Mouse (Mus musculus): ENCODE data around the gene Poglut1. TPM values are rescaled to one million over a fixed set of nuclear protein-coding genes. Genes with fewer than 3 reads are reported as not detected.
A peak's percentile ranks its signal among the peaks of the same experiment; 100 is the strongest.

Poglut1 gene
- polyA plus RNA-seq, 1 experiment from 2014 or later = 52.6 TPM

GRCm38 (mm10) chr16:38571481-38571880 is 21.4 kb upstream of the Poglut1 start:
- no peak overlapping the region for H3K4me2 ChIP-seq
- H3K9me3 ChIP-seq = no peaks in the 10 kb centered on the region
- no peak overlapping the region for H3K4me3 ChIP-seq
- no peak overlapping the region for H3K9ac ChIP-seq
- peaks cover 19% of the 10 kb centered on the region for H3K36me3 ChIP-seq (replicated peaks)
- H3K4me1 ChIP-seq = no peaks in the 10 kb centered on the region
- ATAC-seq (replicated peaks) = no peak
- H3K27me3 ChIP-seq (replicated peaks) = no peaks in the 10 kb centered on the region
- WGBS = 96% methylated on average over 3 of the region's 3 CpGs
- no peak overlapping the region for H3K27ac ChIP-seq

- Histone ChIP-seq H3K4me2 (no peak overlapping the region), H3K36me3 (replicated peaks) (peaks cover 16% of the 10 kb centered on the region), H3K4me1 (peaks cover 20% of the 10 kb centered on the region), H3K4me3 (no peak overlapping the region), H3K9ac (no peak overlapping the region), H3K27ac (no peak overlapping the region), H3K9me3 (no peaks in the 10 kb centered on the region), H3K27me3 (replicated peaks) (no peaks in the 10 kb centered on the region)
- 95% methylated on average over 5 of the region's 5 CpGs for WGBS
- no peak for ATAC-seq (replicated peaks)
Measured at GRCm38 (mm10) chr16:38568192-38568591, 18.1 kb upstream of the Poglut1 start.

- peak overlapping the region; percentile 98 for H3K4me3 ChIP-seq
- H3K9me3 ChIP-seq = no peaks in the 10 kb centered on the region
- H3K9ac ChIP-seq = peak overlapping the region; percentile 73
- peak overlapping the region; percentile 79 for H3K4me2 ChIP-seq
- H3K36me3 ChIP-seq (replicated peaks) = peaks cover 6% of the 10 kb centered on the region; the same call in 1 of the 2 replicates
- H3K27ac ChIP-seq = no peak overlapping the region
- H3K4me1 ChIP-seq = peaks cover 21% of the 10 kb centered on the region
- peaks cover 11% of the 10 kb centered on the region for H3K27me3 ChIP-seq (replicated peaks)
- 41% methylated on average over 10 of the region's 10 CpGs for WGBS
- no peak for ATAC-seq (replicated peaks)
Measured at GRCm38 (mm10) chr16:38563516-38563915, 13.5 kb upstream of the Poglut1 start.

GRCm38 (mm10) chr16:38562968-38563327 is 12.9 kb upstream of the Poglut1 start:
- Histone ChIP-seq H3K4me1 (peaks cover 21% of the 10 kb centered on the region), H3K9ac (peak overlapping the region; percentile 73), H3K9me3 (no peaks in the 10 kb centered on the region), H3K4me3 (peak overlapping the region; percentile 98), H3K4me2 (peak overlapping the region; percentile 79), H3K27ac (peak overlapping the region; percentile 81), H3K27me3 (replicated peaks) (peaks cover 11% of the 10 kb centered on the region), H3K36me3 (replicated peaks) (peaks cover 6% of the 10 kb centered on the region; the same call in 1 of the 2 replicates)
- ATAC-seq (replicated peaks) = no peak; the same call in 1 of the 2 replicates
- under 1% methylated on average over 25 of the region's 25 CpGs for WGBS

- no peaks in the 10 kb centered on the region for H3K9me3 ChIP-seq
- H3K4me1 ChIP-seq = peaks cover 21% of the 10 kb centered on the region
- H3K9ac ChIP-seq = peak overlapping the region; percentile 73
- H3K4me2 ChIP-seq = peak overlapping the region; percentile 79
- peak overlapping the region; percentile 98 for H3K4me3 ChIP-seq
- peak; percentile 98 for ATAC-seq (replicated peaks)
- H3K27ac ChIP-seq = peak overlapping the region; percentile 81
- H3K36me3 ChIP-seq (replicated peaks) = peaks cover 6% of the 10 kb centered on the region; the same call in 1 of the 2 replicates
- H3K27me3 ChIP-seq (replicated peaks) = peaks cover 11% of the 10 kb centered on the region
- WGBS = 7% methylated on average over 37 of the region's 37 CpGs
Measured at GRCm38 (mm10) chr16:38562131-38562967, 12.3 kb upstream of the Poglut1 start.

GRCm38 (mm10) chr16:38558221-38558748 is 8.2 kb upstream of the Poglut1 start, which contains the start of gene Tmem39a:
Gene Tmem39a (plus strand): TSS chr16:38558698.
- no peak within 1 kb of the TSS for H3K27ac ChIP-seq
- no peaks in the 10 kb centered on the region for H3K9me3 ChIP-seq
- peaks cover 30% of the 10 kb centered on the region for H3K27me3 ChIP-seq (replicated peaks)
- no peak within 1 kb of the TSS for H3K4me2 ChIP-seq
- H3K4me1 ChIP-seq = peaks cover 2% of the 10 kb centered on the region
- no peak for ATAC-seq (replicated peaks)
- H3K36me3 ChIP-seq (replicated peaks) = no peaks in the 10 kb centered on the region
- no peak within 1 kb of the TSS for H3K9ac ChIP-seq
- H3K4me3 ChIP-seq = no peak within 1 kb of the TSS
- 79% methylated on average over 3 of the region's 3 CpGs for WGBS

GRCm38 (mm10) chr16:38555988-38556387 is 5.9 kb upstream of the Poglut1 start:
- WGBS = 80% methylated on average over 3 of the region's 3 CpGs
- no peaks in the 10 kb centered on the region for H3K9me3 ChIP-seq
- H3K27me3 ChIP-seq (replicated peaks) = peaks cover 32% of the 10 kb centered on the region
- no peak for ATAC-seq (replicated peaks)
- H3K4me1 ChIP-seq = no peaks in the 10 kb centered on the region
- no peak overlapping the region for H3K4me3 ChIP-seq
- no peak overlapping the region for H3K4me2 ChIP-seq
- no peak overlapping the region for H3K9ac ChIP-seq
- H3K36me3 ChIP-seq (replicated peaks) = no peaks in the 10 kb centered on the region
- H3K27ac ChIP-seq = no peak overlapping the region

GRCm38 (mm10) chr16:38548000-38548399 is 2.1 kb downstream of the Poglut1 start:
- WGBS = 96% methylated on average over 1 of the region's 1 CpGs
- Histone ChIP-seq H3K4me3 (no peak overlapping the region), H3K36me3 (replicated peaks) (peaks cover 10% of the 10 kb centered on the region; the same call in 1 of the 2 replicates), H3K4me2 (peak overlapping the region; percentile 66), H3K9me3 (no peaks in the 10 kb centered on the region), H3K27me3 (replicated peaks) (no peaks in the 10 kb centered on the region), H3K27ac (no peak overlapping the region), H3K9ac (no peak overlapping the region), H3K4me1 (peaks cover 20% of the 10 kb centered on the region)
- no peak for ATAC-seq (replicated peaks)

- H3K9me3 ChIP-seq = no peaks in the 10 kb centered on the region
- WGBS = 95% methylated on average over 13 of the region's 13 CpGs
- H3K4me1 ChIP-seq = no peaks in the 10 kb centered on the region
- H3K27ac ChIP-seq = no peak overlapping the region
- ATAC-seq (replicated peaks) = 0 out of 2 replicates have a peak, but pooled peaks have one; percentile 27
- no peaks in the 10 kb centered on the region for H3K27me3 ChIP-seq (replicated peaks)
- no peak overlapping the region for H3K4me2 ChIP-seq
- peaks cover 56% of the 10 kb centered on the region for H3K36me3 ChIP-seq (replicated peaks)
- H3K9ac ChIP-seq = no peak overlapping the region
- no peak overlapping the region for H3K4me3 ChIP-seq
Measured at GRCm38 (mm10) chr16:38538716-38539380, 11.2 kb downstream of the Poglut1 start.

GRCm38 (mm10) chr16:38536544-38537146 is 13.4 kb downstream of the Poglut1 start:
- Histone ChIP-seq H3K4me3 (no peak overlapping the region), H3K4me2 (no peak overlapping the region), H3K36me3 (replicated peaks) (peaks cover 57% of the 10 kb centered on the region), H3K4me1 (no peaks in the 10 kb centered on the region), H3K9me3 (no peaks in the 10 kb centered on the region), H3K9ac (no peak overlapping the region), H3K27me3 (replicated peaks) (no peaks in the 10 kb centered on the region), H3K27ac (no peak overlapping the region)
- ATAC-seq (replicated peaks) = peak; percentile 60; the same call in 1 of the 2 replicates
- WGBS = 44% methylated on average over 8 of the region's 8 CpGs

GRCm38 (mm10) chr16:38526264-38526663 is 23.8 kb downstream of the Poglut1 start:
- peaks cover 13% of the 10 kb centered on the region for H3K4me1 ChIP-seq
- H3K9me3 ChIP-seq = no peaks in the 10 kb centered on the region
- no peaks in the 10 kb centered on the region for H3K27me3 ChIP-seq (replicated peaks)
- H3K9ac ChIP-seq = no peak overlapping the region
- H3K4me2 ChIP-seq = no peak overlapping the region
- no peak overlapping the region for H3K27ac ChIP-seq
- H3K4me3 ChIP-seq = no peak overlapping the region
- peaks cover 54% of the 10 kb centered on the region for H3K36me3 ChIP-seq (replicated peaks)
- WGBS = 90% methylated on average over 6 of the region's 6 CpGs
- no peak for ATAC-seq (replicated peaks)

Measured in midbrain, embryonic 15.5 days (tissue).